Mouse (Mus musculus) cerebellum, postnatal 10 days (tissue): ENCODE results near the gene Eif4a3.

Experiments used
- DNase-seq, 2 experiments: peaks; one replicate each; pipeline ENCODE4 v3.0.0; 2021; ENCODE audit warnings: mixed read lengths in 2 of 2

Eif4a3 gene

DNA sequence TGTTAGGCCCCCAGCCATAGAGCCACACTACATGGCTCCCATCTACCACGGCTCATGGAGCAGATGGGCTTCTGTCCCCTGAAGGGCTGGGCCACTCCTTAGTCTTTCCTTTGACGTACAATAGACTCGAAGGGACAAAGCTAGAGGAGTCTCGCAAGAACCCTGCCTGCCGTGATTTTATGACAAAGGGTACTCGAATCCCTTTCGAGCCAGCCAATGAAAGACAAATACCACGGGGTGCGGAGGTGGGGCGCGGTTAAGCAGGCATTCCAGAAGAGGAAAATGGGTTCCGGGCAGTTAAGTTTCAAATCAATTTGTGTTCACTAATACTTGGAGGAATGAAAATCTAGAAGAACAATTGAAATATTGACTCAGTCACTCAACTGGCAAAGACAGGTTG, 60.4 kb downstream of the Eif4a3 start:
- DNase-seq, result no peak
